Mouse (Mus musculus) forebrain, embryonic 12.5 days (tissue): ENCODE measurements around the gene Prpf4. TPM values are rescaled to one million over a fixed set of nuclear protein-coding genes. Genes with fewer than 3 reads are reported as not detected.
A peak's percentile ranks its signal among the peaks of the same experiment; 100 is the strongest.

Source experiments
- ATAC-seq: fragments of 200-750 bp; cut with Nextera tagmentation; 2 replicates; pipeline ENCODE4 v1.8.0; 2017; ENCODE audit warnings: moderate TSS enrichment; ENCODE audit not compliant: low FRiP score
- H3K27ac ChIP-seq: fragments of 300-500 bp; sonication (generic); 2 replicates; pipeline ENCODE4 v1.5.1; 2016; ENCODE audit warnings: mild to moderate bottlenecking
- H3K27me3 ChIP-seq: fragments of 300-500 bp; sonication (generic); 2 replicates; pipeline ENCODE4 v1.6.1; 2016; ENCODE audit warnings: mild to moderate bottlenecking
- H3K36me3 ChIP-seq: fragments of 300-500 bp; sonication (generic); replicated peaks from 2 replicates; pipeline ENCODE4 v1.6.1; 2016; ENCODE audit warnings: mild to moderate bottlenecking
- H3K4me1 ChIP-seq: fragments of 300-500 bp; sonication (generic); 2 replicates; pipeline ENCODE4 v1.6.1; 2016
- H3K4me2 ChIP-seq: fragments of 300-500 bp; sonication (generic); 2 replicates; pipeline ENCODE4 v1.6.1; 2016; ENCODE audit warnings: mild to moderate bottlenecking, moderate library complexity
- H3K4me3 ChIP-seq: fragments of 300-500 bp; sonication (generic); replicated peaks from 2 replicates; pipeline ENCODE4 v1.5.1; 2016; ENCODE audit warnings: mild to moderate bottlenecking
- H3K9ac ChIP-seq: fragments of 300-500 bp; sonication (generic); 2 replicates; pipeline ENCODE4 v1.6.1; 2016; ENCODE audit warnings: mild to moderate bottlenecking
- H3K9me3 ChIP-seq: fragments of 300-500 bp; sonication (generic); 2 replicates; pipeline ENCODE4 v1.6.1; 2016
- WGBS: fragments of 180-500 bp; shearing (Covaris S2); methylation state at CpG from one replicate; pipeline ENCODE4 v1.1.7; 2016; 5-methylcytosine and 5-hydroxymethylcytosine counted together
- polyA plus RNA-seq: library from polyadenylated mRNA; unstranded; fragments of >200 nt; fragmentation: Nextera tagmentation; extraction: Ambion mirVana; gene quantifications from 2 replicates; pipeline ENCODE4 v1.2.1, GENCODE M21; 2016

Gene Prpf4
- polyA plus RNA-seq, 1 experiment from 2014 or later = 27.8 TPM

DNA sequence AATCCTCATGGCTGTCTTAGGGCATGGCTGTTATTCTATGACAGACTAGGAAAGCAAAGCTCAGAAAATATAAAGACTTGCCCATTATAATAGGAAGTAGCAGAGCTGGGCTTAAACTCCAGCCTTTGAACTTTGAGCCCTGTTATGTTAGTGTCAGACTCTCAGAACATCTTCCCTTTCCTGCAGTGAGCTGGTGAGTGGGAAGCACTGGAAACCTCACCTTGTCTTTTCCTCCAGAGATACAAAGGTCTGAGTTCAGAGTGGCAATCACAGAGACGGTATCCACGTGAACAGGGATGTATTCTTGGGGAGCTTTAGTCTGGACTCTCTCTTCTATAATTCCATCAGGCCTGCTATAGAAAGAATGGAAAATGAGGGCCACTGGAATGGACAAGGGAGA, 54.5 kb downstream of the Prpf4 start:
- no peaks in the 10 kb centered on the region for H3K4me1 ChIP-seq
- H3K27ac ChIP-seq = no peak overlapping the region
- no peak overlapping the region for H3K4me3 ChIP-seq
- H3K27me3 ChIP-seq = no peaks in the 10 kb centered on the region
- H3K9ac ChIP-seq = no peak overlapping the region
- no peaks in the 10 kb centered on the region for H3K9me3 ChIP-seq
- H3K36me3 ChIP-seq = peaks cover 16% of the 10 kb centered on the region
- 90% methylated on average over 2 of the region's 2 CpGs for WGBS
- ATAC-seq = no peak
- H3K4me2 ChIP-seq = no peak overlapping the region

DNA sequence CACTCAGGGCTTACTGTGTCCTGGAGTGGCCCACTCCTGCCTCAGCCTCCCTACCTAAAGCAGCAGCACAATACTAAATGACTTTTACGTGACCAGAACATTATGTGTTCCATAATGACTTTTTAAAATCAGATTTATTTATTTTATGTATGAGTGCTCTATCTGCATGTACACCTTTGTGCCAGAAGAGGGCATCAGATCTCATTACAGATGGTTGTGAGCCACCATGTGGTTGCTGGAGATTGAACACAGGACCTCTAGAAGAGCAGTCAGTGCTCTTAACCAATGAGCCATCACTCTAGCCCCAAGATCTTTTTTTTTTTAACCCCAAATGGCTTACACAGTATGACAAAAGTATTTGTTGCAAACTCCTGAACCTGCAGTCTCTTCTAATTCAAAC, 59.6 kb downstream of the Prpf4 start:
- Histone ChIP-seq H3K4me1 (no peaks in the 10 kb centered on the region), H3K27ac (no peak overlapping the region), H3K27me3 (no peaks in the 10 kb centered on the region), H3K9me3 (no peaks in the 10 kb centered on the region), H3K36me3 (peaks cover 5% of the 10 kb centered on the region; the same call in 1 of the 2 replicates), H3K9ac (no peak overlapping the region), H3K4me2 (no peak overlapping the region), H3K4me3 (no peak overlapping the region)
- no peak for ATAC-seq
- 87% methylated on average over 1 of the region's 1 CpGs for WGBS

GRCm38 (mm10) chr4:62470598-62471051, 62.0 kb downstream of the Prpf4 start, which contains the start of gene Wdr31:
Gene Wdr31, minus strand, starts transcription at chr4:62470896.
- H3K4me1 ChIP-seq = no peaks in the 10 kb centered on the region
- H3K4me3 ChIP-seq = peak within 1 kb of the TSS; percentile 54
- no peaks in the 10 kb centered on the region for H3K36me3 ChIP-seq
- ATAC-seq = peak; percentile 94
- H3K9me3 ChIP-seq = no peaks in the 10 kb centered on the region
- peak within 1 kb of the TSS; percentile 56 for H3K9ac ChIP-seq
- WGBS = under 1% methylated on average over 30 of the region's 30 CpGs
- no peak within 1 kb of the TSS for H3K27ac ChIP-seq
- 0 out of 2 replicates have a peak, but pooled peaks cover 5% of the 10 kb centered on the region for H3K27me3 ChIP-seq
- peak within 1 kb of the TSS; percentile 62 for H3K4me2 ChIP-seq

- WGBS = 91% methylated on average over 2 of the region's 2 CpGs
- H3K4me1 ChIP-seq = no peaks in the 10 kb centered on the region
- no peak for ATAC-seq
- no peaks in the 10 kb centered on the region for H3K9me3 ChIP-seq
- H3K36me3 ChIP-seq = no peaks in the 10 kb centered on the region
- H3K4me2 ChIP-seq = no peak overlapping the region
- H3K27ac ChIP-seq = no peak overlapping the region
- no peak overlapping the region for H3K9ac ChIP-seq
- H3K27me3 ChIP-seq = 0 out of 2 replicates have a peak, but pooled peaks cover 10% of the 10 kb centered on the region
- H3K4me3 ChIP-seq = no peak overlapping the region
These were observed 63.5 kb downstream of the Prpf4 start for GRCm38 (mm10) chr4:62472071-62472470.

DNA sequence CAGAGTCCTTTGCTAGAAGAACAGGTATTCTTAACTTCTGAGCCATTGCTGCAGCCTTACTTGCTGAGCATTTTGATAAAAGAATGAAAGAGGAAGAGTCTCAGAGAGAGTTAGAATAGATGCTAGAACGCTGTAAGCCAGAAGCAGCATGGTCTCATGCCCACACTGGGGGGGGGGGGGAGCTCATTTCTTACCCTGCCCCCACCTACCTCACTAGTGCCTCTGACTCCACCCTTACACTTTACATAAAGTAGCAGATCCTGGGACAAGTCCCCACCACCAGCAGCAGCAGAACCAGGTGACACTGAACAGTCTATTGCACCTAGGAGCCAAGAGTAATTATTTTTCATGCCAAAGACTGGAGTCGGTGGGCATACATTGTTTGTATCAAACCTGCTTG, 66.5 kb downstream of the Prpf4 start:
- no peak overlapping the region for H3K9ac ChIP-seq
- ATAC-seq = no peak

DNA sequence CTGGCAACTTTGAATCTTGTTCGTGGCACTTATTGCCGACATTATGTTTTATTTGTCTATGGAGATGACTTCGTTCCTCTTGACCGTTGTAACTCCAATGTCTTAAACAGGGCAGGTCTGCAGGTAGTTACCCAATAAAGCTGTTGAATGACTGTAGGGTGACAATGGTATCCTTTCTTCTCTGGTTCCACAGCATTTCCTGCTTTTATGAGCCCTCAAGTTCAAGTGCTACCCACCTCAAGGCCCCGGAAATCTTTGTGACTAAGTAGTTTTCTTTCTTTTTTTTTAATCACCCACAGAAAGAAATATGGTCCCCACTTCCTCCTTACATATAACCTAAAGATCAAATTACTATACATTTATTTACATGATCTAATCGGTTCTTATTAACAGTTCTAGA, 67.2 kb downstream of the Prpf4 start:
- H3K4me2 ChIP-seq = no peak overlapping the region
- no peak overlapping the region for H3K4me3 ChIP-seq
- H3K4me1 ChIP-seq = peaks cover 7% of the 10 kb centered on the region
- no peak for ATAC-seq
- H3K27me3 ChIP-seq = peaks cover 36% of the 10 kb centered on the region
- H3K9ac ChIP-seq = no peak overlapping the region
- H3K36me3 ChIP-seq = no peaks in the 10 kb centered on the region
- 93% methylated on average over 6 of the region's 6 CpGs for WGBS
- no peak overlapping the region for H3K27ac ChIP-seq
- no peaks in the 10 kb centered on the region for H3K9me3 ChIP-seq

More for the DNA sequence above, 66.5 kb downstream of the Prpf4 start:
- H3K27me3 ChIP-seq = peaks cover 29% of the 10 kb centered on the region
- H3K4me2 ChIP-seq = no peak overlapping the region
- H3K4me3 ChIP-seq = no peak overlapping the region
- H3K4me1 ChIP-seq = peaks cover 6% of the 10 kb centered on the region
- no peak overlapping the region for H3K27ac ChIP-seq
- WGBS = 84% methylated on average over 2 of the region's 2 CpGs
- no peaks in the 10 kb centered on the region for H3K9me3 ChIP-seq
- no peaks in the 10 kb centered on the region for H3K36me3 ChIP-seq

Other genes starting within 250 kb of the Prpf4 start
- 23.5 and 28.2 TPM in 2 replicates for gene Zfp37, start 177.8 kb upstream of the Prpf4 start, polyA plus RNA-seq
- 7.1 and 7.4 TPM in 2 replicates for gene Slc31a2, start 146.2 kb upstream of the Prpf4 start, polyA plus RNA-seq
- gene Fkbp15, start 48.2 kb upstream of the Prpf4 start, polyA plus RNA-seq = 23.7 and 24.0 TPM in 2 replicates
- 48.7 and 49.0 TPM in 2 replicates for gene Slc31a1, start 48.1 kb upstream of the Prpf4 start, polyA plus RNA-seq
- gene Cdc26, start 155 bp upstream of the Prpf4 start, polyA plus RNA-seq = 173 and 178 TPM in 2 replicates
- gene Rnf183, start 26.5 kb downstream of the Prpf4 start, polyA plus RNA-seq = not detected in 2 replicates
- gene Wdr31, start 62.1 kb downstream of the Prpf4 start, polyA plus RNA-seq = 11.9 and 14.8 TPM in 2 replicates
- gene Bspry, start 71.3 kb downstream of the Prpf4 start, polyA plus RNA-seq = 0.92 and 1.3 TPM in 2 replicates
- gene Hdhd3, start 94.7 kb downstream of the Prpf4 start, polyA plus RNA-seq = 7.7 and 9.5 TPM in 2 replicates
- 67.5 and 74.1 TPM in 2 replicates for gene Alad, start 111.1 kb downstream of the Prpf4 start, polyA plus RNA-seq
- 113 and 115 TPM in 2 replicates for gene Pole3, start 116.3 kb downstream of the Prpf4 start, polyA plus RNA-seq
- 1.4 TPM in 2 replicates for gene 4933430I17Rik, start 116.6 kb downstream of the Prpf4 start, polyA plus RNA-seq
- gene Rgs3, start 151.1 kb downstream of the Prpf4 start, polyA plus RNA-seq = 54.3 and 60.2 TPM in 2 replicates